Mouse (Mus musculus) lung, postnatal 0 days (tissue): ENCODE measurements at regions not wholly inside any gene's neighbourhood (a gene's known extent, or its start where the extent isn't known, plus 50 kb on each side); places are given as distances from the start of the nearest gene placed in this dataset.
"Not testable (repeated sequence)": the region's sequence is repeated elsewhere in the genome, so short reads cannot be mapped to it uniquely, and the experiment has no call there.

Source experiments
- ATAC-seq: fragments of 200-750 bp; cut with Nextera tagmentation; 2 replicates; pipeline ENCODE4 v1.8.0; 2017; ENCODE audit warnings: moderate library complexity
- DNase-seq: peaks from one replicate; pipeline ENCODE4 v3.0.0-alpha.2; 2016; ENCODE audit warnings: low spot score
- H3K27ac ChIP-seq: fragments of 300-500 bp; sonication (generic); 2 replicates; pipeline ENCODE4 v1.5.1; 2014; ENCODE audit warnings: antibody characterized with exemption, mild to moderate bottlenecking, low read length, mixed read lengths
- H3K27me3 ChIP-seq: fragments of 300-500 bp; sonication (generic); replicated peaks from 2 replicates; pipeline ENCODE4 v1.6.1; 2014; ENCODE audit warnings: low read length, mixed read lengths; ENCODE audit not compliant: insufficient read depth
- H3K36me3 ChIP-seq: fragments of 300-500 bp; sonication (generic); 2 replicates; pipeline ENCODE4 v1.6.1; 2014; ENCODE audit warnings: low read length, mixed read lengths; ENCODE audit not compliant: insufficient read depth
- H3K4me1 ChIP-seq: fragments of 300-500 bp; sonication (generic); 2 replicates; pipeline ENCODE4 v1.6.1; 2014; ENCODE audit warnings: antibody characterized with exemption, low read depth, low read length, mixed read lengths; ENCODE audit not compliant: insufficient read depth
- H3K4me2 ChIP-seq: fragments of 300-500 bp; sonication (generic); replicated peaks from 2 replicates; pipeline ENCODE4 v1.6.1; 2014; ENCODE audit warnings: low read depth, mild to moderate bottlenecking, low read length, moderate library complexity, mixed read lengths
- H3K4me3 ChIP-seq: fragments of 300-500 bp; sonication (generic); 2 replicates; pipeline ENCODE4 v1.5.1; 2014; ENCODE audit warnings: low read depth, low read length
- H3K9ac ChIP-seq: fragments of 300-500 bp; sonication (generic); replicated peaks from 2 replicates; pipeline ENCODE4 v1.6.1; 2014; ENCODE audit warnings: low read depth, mild to moderate bottlenecking
- H3K9me3 ChIP-seq: fragments of 300-500 bp; sonication (generic); 2 replicates; pipeline ENCODE4 v1.6.1; 2016; ENCODE audit warnings: low read length, mixed read lengths
- CTCF ChIP-seq: IDR thresholded peaks from 2 replicates; pipeline ENCODE4 v1.5.1; 2016; ENCODE audit warnings: antibody characterized with exemption, mild to moderate bottlenecking
- EP300 ChIP-seq: IDR thresholded peaks from 2 replicates; pipeline ENCODE4 v1.6.1; 2016; ENCODE audit warnings: antibody characterized with exemption, mild to moderate bottlenecking, control low read depth
- WGBS: fragments of 180-500 bp; shearing (Covaris S2); extraction: QIAGEN DNeasy Blood & Tissue Kit; methylation state at CpG from one replicate; pipeline ENCODE4 v1.1.7; 2014; 5-methylcytosine and 5-hydroxymethylcytosine counted together

DNA sequence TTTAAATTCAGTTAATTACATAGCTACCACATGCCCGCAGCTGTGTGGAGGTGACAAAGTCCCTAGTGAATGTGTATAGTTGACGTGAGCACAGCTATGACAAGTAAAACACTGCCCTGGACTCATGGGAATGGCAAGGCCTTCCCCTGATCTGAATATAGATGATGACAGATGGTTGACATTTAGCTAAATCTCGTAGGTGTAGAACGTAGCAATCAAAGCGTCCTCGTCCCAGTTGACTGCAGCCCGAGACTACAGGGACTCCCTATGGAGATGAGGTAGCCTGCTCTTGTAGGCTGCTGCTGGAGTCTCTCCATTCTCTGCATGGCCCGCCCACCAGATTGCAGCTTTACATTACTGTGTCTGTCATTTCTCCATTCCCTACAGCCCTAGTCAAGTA lies 107.0 kb upstream of the Slc1a3 start:
- Histone ChIP-seq H3K9ac (no peak overlapping the region), H3K4me2 (no peak overlapping the region), H3K4me3 (no peak overlapping the region), H3K36me3 (no peaks in the 10 kb centered on the region), H3K27me3 (no peaks in the 10 kb centered on the region), H3K9me3 (no peaks in the 10 kb centered on the region), H3K27ac (no peak overlapping the region), H3K4me1 (no peaks in the 10 kb centered on the region)
- ATAC-seq = no peak
- TF ChIP-seq CTCF (no peak), EP300 (no peak)
- DNase-seq = no peak
- WGBS = 88% methylated on average over 8 of the region's 8 CpGs

DNA sequence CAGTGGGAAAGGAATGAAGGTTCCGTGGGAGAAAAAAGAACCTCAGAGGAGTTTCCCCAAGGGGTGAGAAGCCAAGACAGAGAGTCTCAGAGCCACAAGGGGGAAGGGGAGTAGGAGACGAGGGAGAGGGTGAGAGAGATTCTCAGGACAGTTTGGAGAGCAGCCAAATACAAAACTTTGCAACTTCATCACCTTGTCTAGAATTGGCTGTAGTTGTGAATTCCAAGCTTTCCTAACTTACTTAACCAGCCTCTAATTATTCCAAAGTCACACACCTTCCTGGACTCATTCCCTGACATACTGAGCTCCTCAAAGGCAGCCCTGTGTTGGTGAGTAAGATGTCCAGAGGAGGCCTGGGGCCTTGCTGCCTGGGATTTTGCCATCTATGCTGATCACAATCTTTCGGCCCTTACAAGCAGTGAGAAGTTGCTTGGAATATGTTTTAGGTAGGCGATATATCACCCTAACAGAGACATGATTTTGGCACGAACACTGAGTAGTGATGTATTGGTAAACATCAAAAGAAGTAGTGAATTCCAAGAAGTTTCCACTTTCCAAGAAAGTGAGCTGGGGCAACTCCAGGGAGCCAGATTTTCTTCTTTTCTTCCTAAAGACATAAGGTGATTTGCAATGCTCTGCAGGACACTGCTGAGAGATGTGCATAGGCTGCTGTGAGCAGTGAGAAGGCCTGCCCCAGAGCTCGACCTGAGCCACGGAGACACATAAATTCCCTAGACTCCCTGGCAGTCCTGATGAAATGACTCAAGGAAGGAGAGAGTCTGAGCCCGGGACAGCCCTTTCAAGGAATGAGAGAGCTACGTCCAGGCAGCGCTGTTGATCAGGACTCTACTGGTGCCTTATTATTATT lies 106.2 kb upstream of the Slc1a3 start:
- no peaks in the 10 kb centered on the region for H3K4me1 ChIP-seq
- H3K27me3 ChIP-seq = no peaks in the 10 kb centered on the region
- H3K4me2 ChIP-seq = no peak overlapping the region
- H3K9me3 ChIP-seq = no peaks in the 10 kb centered on the region
- WGBS = 56% methylated on average over 10 of the region's 10 CpGs
- no peak overlapping the region for H3K4me3 ChIP-seq
- no peak overlapping the region for H3K27ac ChIP-seq
- H3K9ac ChIP-seq = no peak overlapping the region
- H3K36me3 ChIP-seq = no peaks in the 10 kb centered on the region
- TF ChIP-seq EP300 (no peak), CTCF (no peak)
- ATAC-seq (no peak), DNase-seq (no peak)

- Histone ChIP-seq H3K4me3 (no peak overlapping the region), H3K9ac (no peak overlapping the region), H3K4me1 (no peaks in the 10 kb centered on the region), H3K36me3 (no peaks in the 10 kb centered on the region), H3K27me3 (no peaks in the 10 kb centered on the region), H3K27ac (no peak overlapping the region), H3K4me2 (no peak overlapping the region), H3K9me3 (no peaks in the 10 kb centered on the region)
- WGBS = 53% methylated on average over 2 of the region's 2 CpGs
- TF ChIP-seq EP300 = no peak
- TF ChIP-seq CTCF = no peak
- no peak for DNase-seq
- no peak for ATAC-seq
These were observed 105.4 kb upstream of the Slc1a3 start for GRCm38 (mm10) chr15:8815958-8816357.

GRCm38 (mm10) chr15:8815277-8815676 lies 104.7 kb upstream of the Slc1a3 start:
- Histone ChIP-seq H3K36me3 (no peaks in the 10 kb centered on the region), H3K4me1 (no peaks in the 10 kb centered on the region), H3K27ac (no peak overlapping the region), H3K9me3 (no peaks in the 10 kb centered on the region), H3K27me3 (no peaks in the 10 kb centered on the region), H3K9ac (no peak overlapping the region), H3K4me2 (no peak overlapping the region), H3K4me3 (no peak overlapping the region)
- WGBS = 75% methylated on average over 6 of the region's 6 CpGs
- TF ChIP-seq EP300 (no peak), CTCF (no peak)
- no peak for ATAC-seq
- no peak for DNase-seq

DNA sequence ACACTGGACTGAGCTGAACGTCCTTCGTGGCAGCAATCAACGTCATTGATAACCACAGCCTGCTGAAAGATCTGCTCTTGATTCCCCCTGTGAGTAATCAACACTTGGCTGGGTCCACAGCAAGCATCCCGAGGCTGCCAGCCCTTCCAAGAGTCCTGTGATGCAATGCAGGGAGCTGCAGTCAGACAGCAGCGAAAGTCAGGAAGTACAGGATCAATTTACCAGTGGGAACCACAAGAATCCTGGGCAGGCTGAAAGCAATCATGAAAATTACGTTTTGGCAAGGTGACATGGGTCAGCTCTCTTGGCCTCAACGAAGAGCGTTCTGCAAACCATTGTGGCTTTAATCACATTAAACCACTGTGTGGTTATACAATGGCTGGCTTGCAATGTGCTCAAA lies 95.8 kb upstream of the Slc1a3 start:
- Histone ChIP-seq H3K9ac (no peak overlapping the region), H3K36me3 (no peaks in the 10 kb centered on the region), H3K27me3 (no peaks in the 10 kb centered on the region), H3K27ac (no peak overlapping the region), H3K4me3 (no peak overlapping the region), H3K9me3 (no peaks in the 10 kb centered on the region), H3K4me2 (no peak overlapping the region), H3K4me1 (no peaks in the 10 kb centered on the region)
- 44% methylated on average over 8 of the region's 8 CpGs for WGBS
- ATAC-seq = no peak
- peak; percentile 15 for DNase-seq
- TF ChIP-seq CTCF = no peak
- no peak for TF ChIP-seq EP300

- H3K4me2 ChIP-seq, DNase-seq, H3K9ac ChIP-seq, H3K36me3 ChIP-seq, H3K4me1 ChIP-seq, H3K27me3 ChIP-seq, ATAC-seq, H3K27ac ChIP-seq, H3K4me3 ChIP-seq, H3K9me3 ChIP-seq: not testable (repeated sequence)
- WGBS = 90% methylated on average over 4 of the region's 5 CpGs
These were observed 95.0 kb upstream of the Slc1a3 start for GRCm38 (mm10) chr15:8805565-8805964.
